In the genomic region with DNA sequence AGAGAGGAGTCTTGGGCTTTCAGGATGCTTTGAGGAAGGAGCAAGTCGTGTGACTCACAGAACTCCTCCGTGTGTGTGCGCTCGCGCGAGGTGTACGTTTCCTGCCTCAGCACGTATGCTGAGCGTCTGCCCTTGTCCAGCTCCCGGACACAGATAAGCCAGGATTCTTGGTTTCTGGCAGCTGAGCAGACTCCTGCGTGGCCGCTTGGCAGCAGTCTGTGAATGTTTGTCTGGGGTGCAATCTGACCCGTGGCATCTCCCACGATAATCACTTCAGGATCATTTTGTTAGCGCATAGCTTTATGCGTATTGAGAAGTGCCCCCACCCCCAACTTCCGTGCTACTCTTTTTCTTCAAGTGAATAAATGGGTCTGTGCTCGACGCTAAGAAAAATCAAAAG, we compare ENCODE assay signal across 9 mouse cellular contexts. TPM values are rescaled to one million over a fixed set of nuclear protein-coding genes. Genes with fewer than 3 reads are reported as not detected.
DNase-seq lines count a peak whose midpoint lies in the region; ATAC-seq and TF ChIP-seq lines count a peak whose summit lies in the region.
"Had no signal": no experiment of that assay in that cellular context is flagged by ENCODE, and none has a peak within 500 bp of the region (broad histone marks: within the 10 kb centered on the region; RNA-seq: fewer than 3 reads in every experiment).

No protein-coding gene starts in this region.

- H3K36me3 ChIP-seq in midbrain, embryonic 13.5 days = peaks cover 8% of the 10 kb centered on the region
- no peaks in the 10 kb centered on the region for H3K36me3 ChIP-seq in midbrain, embryonic 16.5 days (ENCODE audit: control insufficient read depth, insufficient read depth, low read length)
- peaks cover under 1% of the 10 kb centered on the region; the same call in 1 of the 2 replicates for H3K36me3 ChIP-seq in embryonic facial prominence, embryonic 15.5 days

- peak; percentile 59 for DNase-seq in gastrocnemius, adult 2 months
- no peak for DNase-seq in gastrocnemius, adult 18-20 months (ENCODE audit: low spot score)
- peak; percentile 63 for DNase-seq in naive thymus-derived CD4-positive, alpha-beta T cell, adult 2 months (ENCODE audit: low read depth)
- no peak for DNase-seq in adipocyte (ENCODE audit: low spot score)
- no peak for DNase-seq in layer of hippocampus, postnatal 14 days (ENCODE audit: low spot score in 2 of 2)

- no peaks in the 10 kb centered on the region for H3K9me3 ChIP-seq in midbrain, embryonic 13.5 days
- no peaks in the 10 kb centered on the region for H3K9me3 ChIP-seq in midbrain, embryonic 16.5 days (replicated peaks; ENCODE audit: control insufficient read depth, low read length, poor library complexity, severe bottlenecking)
- H3K9me3 ChIP-seq in embryonic facial prominence, embryonic 15.5 days (replicated peaks) = no peaks in the 10 kb centered on the region

- TF ChIP-seq CTCF in gastrocnemius, adult 2 months (IDR thresholded peaks at IDR 0.05) = no peak

- WGBS in midbrain, embryonic 13.5 days = 82% methylated on average over 19 of the region's 19 CpGs
- 77% methylated on average over 19 of the region's 19 CpGs for WGBS in midbrain, embryonic 16.5 days
- 47% methylated on average over 19 of the region's 19 CpGs for WGBS in embryonic facial prominence, embryonic 15.5 days

- H3K27ac ChIP-seq in gastrocnemius, adult 2 months = peak overlapping the region; percentile 95
- peak overlapping the region; percentile 49; the same call in 1 of the 2 replicates for H3K27ac ChIP-seq in midbrain, embryonic 13.5 days
- no peak overlapping the region for H3K27ac ChIP-seq in midbrain, embryonic 16.5 days (ENCODE audit: low read length)
- peak overlapping the region; percentile 61 for H3K27ac ChIP-seq in embryonic facial prominence, embryonic 15.5 days (replicated peaks)

- ATAC-seq in midbrain, embryonic 13.5 days = no peak
- ATAC-seq in midbrain, embryonic 16.5 days = no peak
- no peak for ATAC-seq in embryonic facial prominence, embryonic 15.5 days (ENCODE audit: insufficient number of reproducible peaks, low FRiP score, low TSS enrichment, low read depth)

- no peaks in the 10 kb centered on the region for H3K27me3 ChIP-seq in midbrain, embryonic 13.5 days
- no peaks in the 10 kb centered on the region for H3K27me3 ChIP-seq in midbrain, embryonic 16.5 days (ENCODE audit: control insufficient read depth, insufficient read depth, low read depth, low read length)
- no peaks in the 10 kb centered on the region for H3K27me3 ChIP-seq in embryonic facial prominence, embryonic 15.5 days

- intact Hi-C loops in gastrocnemius, adult 2 months (cut with DNase I) = no loop called here

- peak overlapping the region; percentile 23 for H3K4me3 ChIP-seq in gastrocnemius, adult 2 months
- no peak overlapping the region for H3K4me3 ChIP-seq in midbrain, embryonic 13.5 days (replicated peaks)
- H3K4me3 ChIP-seq in midbrain, embryonic 16.5 days (ENCODE audit: low read depth, low read length) = no peak overlapping the region
- no peak overlapping the region for H3K4me3 ChIP-seq in embryonic facial prominence, embryonic 15.5 days (replicated peaks)

- peaks cover 63% of the 10 kb centered on the region for H3K4me1 ChIP-seq in midbrain, embryonic 13.5 days (replicated peaks)
- H3K4me1 ChIP-seq in midbrain, embryonic 16.5 days (ENCODE audit: control insufficient read depth, insufficient read depth, low read length) = peaks cover 33% of the 10 kb centered on the region
- H3K4me1 ChIP-seq in embryonic facial prominence, embryonic 15.5 days = peaks cover 79% of the 10 kb centered on the region

- H3K4me2 ChIP-seq in midbrain, embryonic 13.5 days (replicated peaks) = no peak overlapping the region
- no peak overlapping the region for H3K4me2 ChIP-seq in midbrain, embryonic 16.5 days (ENCODE audit: low read length)
- no peak overlapping the region for H3K4me2 ChIP-seq in embryonic facial prominence, embryonic 15.5 days (replicated peaks)

- H3K9ac ChIP-seq in midbrain, embryonic 13.5 days (replicated peaks) = no peak overlapping the region
- H3K9ac ChIP-seq in midbrain, embryonic 16.5 days (ENCODE audit: low read depth, low read length) = no peak overlapping the region
- H3K9ac ChIP-seq in embryonic facial prominence, embryonic 15.5 days = no peak overlapping the region

RNA-seq across cellular contexts. Expression of a gene that starts 20.1 kb away (rescaled TPM):
- 100 to 1,000 TPM in 1 of 2 experiments, 10 to 100 TPM in 1; 65.4 to 101 TPM for total RNA-seq in gastrocnemius, adult 2 months (2021)
- total RNA-seq in gastrocnemius, adult 18-20 months (2021) = 100 to 1,000 TPM in 1 of 2 experiments, 10 to 100 TPM in 1; 66.2 to 116 TPM
- polyA plus RNA-seq in midbrain, embryonic 13.5 days (2015; fragmentation: Nextera tagmentation; extraction: Ambion mirVana) = 38.9 and 41.9 TPM in 2 replicates
- polyA plus RNA-seq in midbrain, embryonic 16.5 days (2015; fragmentation: Nextera tagmentation; extraction: Ambion mirVana) = 34.0 and 34.8 TPM in 2 replicates
- 50.1 and 55.2 TPM in 2 replicates for polyA plus RNA-seq in embryonic facial prominence, embryonic 15.5 days (2015; fragmentation: Nextera tagmentation; extraction: Ambion mirVana)
- total RNA-seq in layer of hippocampus, postnatal 14 days (2021) = 10 to 100 TPM; 39.8 to 41.8 TPM

RNA-seq across cellular contexts. Expression of a gene that starts 45.8 kb away (rescaled TPM):
- total RNA-seq in gastrocnemius, adult 2 months (2021) = 1 to 10 TPM; 3.2 to 3.7 TPM
- 1 to 10 TPM; 2.2 to 3.8 TPM for total RNA-seq in gastrocnemius, adult 18-20 months (2021)
- polyA plus RNA-seq in midbrain, embryonic 13.5 days (2015; fragmentation: Nextera tagmentation; extraction: Ambion mirVana) = 10.3 and 11.9 TPM in 2 replicates
- polyA plus RNA-seq in midbrain, embryonic 16.5 days (2015; fragmentation: Nextera tagmentation; extraction: Ambion mirVana) = 9.7 and 12.8 TPM in 2 replicates
- polyA plus RNA-seq in embryonic facial prominence, embryonic 15.5 days (2015; fragmentation: Nextera tagmentation; extraction: Ambion mirVana) = 21.8 and 21.9 TPM in 2 replicates
- 1 to 10 TPM; 8.2 to 8.3 TPM for total RNA-seq in layer of hippocampus, postnatal 14 days (2021)

RNA-seq across cellular contexts. Expression of a gene that starts 46.0 kb away (rescaled TPM):
- total RNA-seq in gastrocnemius, adult 2 months (2021) = 10 to 100 TPM; 64.0 to 67.7 TPM
- 10 to 100 TPM; 79.9 to 86.2 TPM for total RNA-seq in gastrocnemius, adult 18-20 months (2021)
- 226 and 238 TPM in 2 replicates for polyA plus RNA-seq in midbrain, embryonic 13.5 days (2015; fragmentation: Nextera tagmentation; extraction: Ambion mirVana)
- polyA plus RNA-seq in midbrain, embryonic 16.5 days (2015; fragmentation: Nextera tagmentation; extraction: Ambion mirVana) = 213 and 226 TPM in 2 replicates
- polyA plus RNA-seq in embryonic facial prominence, embryonic 15.5 days (2015; fragmentation: Nextera tagmentation; extraction: Ambion mirVana) = 149 TPM in 2 replicates
- 100 to 1,000 TPM; 111 to 121 TPM for total RNA-seq in layer of hippocampus, postnatal 14 days (2021)

RNA-seq across cellular contexts. Expression of a gene that starts 54.0 kb away (rescaled TPM):
- not detected for total RNA-seq in gastrocnemius, adult 2 months (2021)
- not detected for total RNA-seq in gastrocnemius, adult 18-20 months (2021)
- not detected in 2 replicates for polyA plus RNA-seq in midbrain, embryonic 13.5 days (2015; fragmentation: Nextera tagmentation; extraction: Ambion mirVana)
- not detected in 2 replicates for polyA plus RNA-seq in midbrain, embryonic 16.5 days (2015; fragmentation: Nextera tagmentation; extraction: Ambion mirVana)
- 1.1 and 2.3 TPM in 2 replicates for polyA plus RNA-seq in embryonic facial prominence, embryonic 15.5 days (2015; fragmentation: Nextera tagmentation; extraction: Ambion mirVana)
- not detected for total RNA-seq in layer of hippocampus, postnatal 14 days (2021)
- total RNA-seq: MEL had no signal

Comparison
In these comparisons a context has a peak if more than half of its experiments do, and no peak if none do; other contexts are left out.
1. DNase-seq: peak in gastrocnemius, adult 2 months (single experiment) and naive thymus-derived CD4-positive, alpha-beta T cell, adult 2 months (single experiment); none in gastrocnemius, adult 18-20 months (single experiment), adipocyte (single experiment) and layer of hippocampus, postnatal 14 days (0 of 2).